Mouse (Mus musculus): ENCODE measurements around the gene 1300017J02Rik.

GRCm38 (mm10) chr9:103205786-103206185 lies 99.1 kb downstream of the 1300017J02Rik start:
- peak; percentile 55; the same call in 1 of the 2 replicates for TF ChIP-seq MAFK (IDR thresholded peaks at IDR 0.05; ENCODE audit: borderline replicate concordance, low read depth, low read length)
- TF ChIP-seq CTCF (IDR thresholded peaks at IDR 0.05 in 2 of 3, conservative IDR thresholded peaks at IDR 0.05 in 1 of 3; ENCODE audit: control insufficient read depth in 1 of 3, insufficient read depth in 1 of 3, low read depth in 2 of 3, low read length in 3 of 3, poor library complexity in 1 of 3, severe bottlenecking in 1 of 3) = no peak
- TF ChIP-seq EP300 (IDR thresholded peaks at IDR 0.05; ENCODE audit: low read depth in 1 of 2, low read length in 2 of 2) = no peak
- no peak for TF ChIP-seq ZC3H11A (IDR thresholded peaks at IDR 0.05; ENCODE audit: low read depth, low read length)
- no peak for TF ChIP-seq POLR2A (IDR thresholded peaks at IDR 0.05; ENCODE audit: control insufficient read depth in 1 of 2, insufficient read depth in 1 of 2, low read depth in 1 of 2, low read length in 2 of 2, poor library complexity in 1 of 2)
- no peak for TF ChIP-seq NRF1 (IDR thresholded peaks at IDR 0.05; ENCODE audit: insufficient read depth, low read depth, low read length, poor library complexity, severe bottlenecking)
- no peak for TF ChIP-seq JUND (IDR thresholded peaks at IDR 0.05; ENCODE audit: low read depth, low read length)
- TF ChIP-seq MYB (IDR thresholded peaks at IDR 0.05; ENCODE audit: low read depth, low read length) = no peak
- TF ChIP-seq MYC (IDR thresholded peaks at IDR 0.05; ENCODE audit: low read depth, low read length) = no peak
- TF ChIP-seq GATA1 (IDR thresholded peaks at IDR 0.05; ENCODE audit: low read depth, low read length) = no peak
- no peak for TF ChIP-seq TAL1 (IDR thresholded peaks at IDR 0.05; ENCODE audit: low read length)
- TF ChIP-seq E2F4 (IDR thresholded peaks at IDR 0.05; ENCODE audit: borderline replicate concordance, low read depth, low read length) = no peak
- no peak for TF ChIP-seq ETS1 (IDR thresholded peaks at IDR 0.05; ENCODE audit: low read depth, low read length)
- no peak for TF ChIP-seq HCFC1 (IDR thresholded peaks at IDR 0.05; ENCODE audit: low read depth, low read length)
